ENCODE assay signal across 19 mouse cellular contexts in genomic region chr2:70105286-70106030, GRCm38 (mm10).
DNase-seq lines count a peak whose midpoint lies in the region; ATAC-seq lines count a peak whose summit lies in the region.
"Had no signal": no experiment of that assay in that cellular context is flagged by ENCODE, and none has a peak within 500 bp of the region (broad histone marks: within the 10 kb centered on the region; RNA-seq: fewer than 3 reads in every experiment).

No protein-coding gene starts in this region.

- peaks cover 10% of the 10 kb centered on the region; the same call in 1 of the 2 replicates for H3K4me1 ChIP-seq in forebrain, embryonic 13.5 days
- H3K4me1 ChIP-seq in forebrain, embryonic 12.5 days: peaks cover 6% of the 10 kb centered on the region; the same call in 1 of the 2 replicates
- H3K4me1 ChIP-seq in neural tube, embryonic 13.5 days (replicated peaks): peaks cover 7% of the 10 kb centered on the region; the same call in 1 of the 2 replicates
- H3K4me1 ChIP-seq in neural tube, embryonic 14.5 days (ENCODE audit: control insufficient read depth, insufficient read depth, low read length): 0 out of 2 replicates have a peak, but pooled peaks cover 5% of the 10 kb centered on the region
- H3K4me1 ChIP-seq: embryonic facial prominence, embryonic 13.5 days; liver, embryonic 15.5 days had no signal

- no peak overlapping the region for H3K4me3 ChIP-seq in forebrain, embryonic 13.5 days
- H3K4me3 ChIP-seq in forebrain, embryonic 12.5 days (replicated peaks): no peak overlapping the region
- no peak overlapping the region for H3K4me3 ChIP-seq in neural tube, embryonic 13.5 days
- H3K4me3 ChIP-seq in neural tube, embryonic 14.5 days (ENCODE audit: low read depth, low read length): no peak overlapping the region
- H3K4me3 ChIP-seq: embryonic facial prominence, embryonic 13.5 days; liver, embryonic 15.5 days had no signal

- H3K4me2 ChIP-seq in forebrain, embryonic 13.5 days: no peak overlapping the region
- H3K4me2 ChIP-seq in forebrain, embryonic 12.5 days: no peak overlapping the region
- no peak overlapping the region for H3K4me2 ChIP-seq in neural tube, embryonic 13.5 days
- H3K4me2 ChIP-seq in neural tube, embryonic 14.5 days (ENCODE audit: low read depth, low read length): no peak overlapping the region
- H3K4me2 ChIP-seq: embryonic facial prominence, embryonic 13.5 days; liver, embryonic 15.5 days had no signal

- WGBS in forebrain, embryonic 13.5 days: 32% methylated on average over 14 of the region's 14 CpGs
- whole genome bisulfite sequencing in forebrain, embryonic 12.5 days: 41% methylated on average over 14 of the region's 14 CpGs
- WGBS in neural tube, embryonic 13.5 days: 36% methylated on average over 14 of the region's 14 CpGs
- 33% methylated on average over 14 of the region's 14 CpGs for WGBS in neural tube, embryonic 14.5 days

- no peak for DNase-seq in neural tube, embryonic 10.5 days (ENCODE audit: extremely low spot score, low spot score)
- DNase-seq in cerebellum, adult 11 months: no peak
- no peak for DNase-seq in thymus, postnatal 4 days
- DNase-seq: adrenal gland, postnatal 10 days; cerebellum, adult 11-12 months; cerebellum, postnatal 14 days; gastrocnemius, postnatal 14 days; kidney, adult 18-20 months; layer of hippocampus, postnatal 36 days; thymus, adult 18-20 months had no signal

- H3K27me3 ChIP-seq in forebrain, embryonic 13.5 days: no peaks in the 10 kb centered on the region
- H3K27me3 ChIP-seq in forebrain, embryonic 12.5 days: no peaks in the 10 kb centered on the region
- H3K27me3 ChIP-seq in neural tube, embryonic 13.5 days: no peaks in the 10 kb centered on the region
- no peaks in the 10 kb centered on the region for H3K27me3 ChIP-seq in neural tube, embryonic 14.5 days (ENCODE audit: control insufficient read depth, insufficient read depth, low read length)
- H3K27me3 ChIP-seq: embryonic facial prominence, embryonic 13.5 days; liver, embryonic 15.5 days had no signal

- H3K36me3 ChIP-seq in forebrain, embryonic 13.5 days (ENCODE audit: poor library complexity, severe bottlenecking): no peaks in the 10 kb centered on the region
- no peaks in the 10 kb centered on the region for H3K36me3 ChIP-seq in forebrain, embryonic 12.5 days (replicated peaks)
- no peaks in the 10 kb centered on the region for H3K36me3 ChIP-seq in neural tube, embryonic 13.5 days
- no peaks in the 10 kb centered on the region for H3K36me3 ChIP-seq in neural tube, embryonic 14.5 days (ENCODE audit: control insufficient read depth, insufficient read depth, low read length)
- H3K36me3 ChIP-seq: embryonic facial prominence, embryonic 13.5 days; liver, embryonic 15.5 days had no signal

- H3K9me3 ChIP-seq in forebrain, embryonic 13.5 days (replicated peaks): no peaks in the 10 kb centered on the region
- no peaks in the 10 kb centered on the region for H3K9me3 ChIP-seq in forebrain, embryonic 12.5 days
- no peaks in the 10 kb centered on the region for H3K9me3 ChIP-seq in neural tube, embryonic 13.5 days
- H3K9me3 ChIP-seq in neural tube, embryonic 14.5 days (ENCODE audit: control insufficient read depth, low read length): no peaks in the 10 kb centered on the region
- H3K9me3 ChIP-seq: embryonic facial prominence, embryonic 13.5 days; liver, embryonic 15.5 days had no signal

- H3K27ac ChIP-seq in forebrain, embryonic 13.5 days: 0 out of 2 replicates have a peak overlapping the region, but pooled peaks have one; percentile 25
- H3K27ac ChIP-seq in forebrain, embryonic 12.5 days: no peak overlapping the region
- peak overlapping the region; percentile 54; the same call in 1 of the 2 replicates for H3K27ac ChIP-seq in neural tube, embryonic 13.5 days (replicated peaks)
- H3K27ac ChIP-seq in neural tube, embryonic 14.5 days (ENCODE audit: low read depth, low read length): peak overlapping the region; percentile 66
- H3K27ac ChIP-seq: embryonic facial prominence, embryonic 13.5 days; kidney, postnatal 0 days; liver, embryonic 15.5 days; macrophage had no signal

- H3K9ac ChIP-seq in forebrain, embryonic 13.5 days: no peak overlapping the region
- H3K9ac ChIP-seq in forebrain, embryonic 12.5 days: no peak overlapping the region
- no peak overlapping the region for H3K9ac ChIP-seq in neural tube, embryonic 13.5 days
- H3K9ac ChIP-seq in neural tube, embryonic 14.5 days (replicated peaks; ENCODE audit: low read depth, low read length): no peak overlapping the region
- H3K9ac ChIP-seq: embryonic facial prominence, embryonic 13.5 days; liver, embryonic 15.5 days had no signal

- 0 out of 2 replicates have a peak, but pooled peaks have one; percentile 10 for ATAC-seq in forebrain, embryonic 13.5 days
- no peak for ATAC-seq in forebrain, embryonic 12.5 days (ENCODE audit: low FRiP score)
- peak; percentile 32; the same call in 1 of the 2 replicates for ATAC-seq in neural tube, embryonic 13.5 days (ENCODE audit: low read depth)
- ATAC-seq in inflammation-experienced regulatory T-cells, adult 6 months: peak; percentile 97
- ATAC-seq in neural tube, embryonic 14.5 days (ENCODE audit: low read depth): no peak

Comparison
In these comparisons a context has a peak if more than half of its experiments do, and no peak if none do; other contexts are left out.
1. ATAC-seq: peak in forebrain, embryonic 13.5 days (single experiment), neural tube, embryonic 13.5 days (single experiment) and inflammation-experienced regulatory T-cells, adult 6 months (single experiment); none in forebrain, embryonic 12.5 days (single experiment) and neural tube, embryonic 14.5 days (single experiment).